Mouse (Mus musculus) midbrain, embryonic 13.5 days (tissue): Measurements from ENCODE around the gene Mesp2. TPM values are rescaled to one million over a fixed set of nuclear protein-coding genes. Genes with fewer than 3 reads are reported as not detected.
A peak's percentile ranks its signal among the peaks of the same experiment; 100 is the strongest.
"Not testable (repeated sequence)": the region's sequence is repeated elsewhere in the genome, so short reads cannot be mapped to it uniquely, and the experiment has no call there.

ENCODE experiments used
- ATAC-seq: fragments of 200-750 bp; cut with Nextera tagmentation; 2 replicates; pipeline ENCODE4 v1.8.0; 2017; ENCODE audit warnings: mild to moderate bottlenecking, moderate TSS enrichment, moderate library complexity
- H3K27ac ChIP-seq: fragments of 300-500 bp; sonication (generic); 2 replicates; pipeline ENCODE4 v1.5.1; 2015; ENCODE audit warnings: inconsistent platforms, mild to moderate bottlenecking, moderate library complexity
- H3K27me3 ChIP-seq: fragments of 300-500 bp; sonication (generic); 2 replicates; pipeline ENCODE4 v1.6.1; 2015; ENCODE audit warnings: mild to moderate bottlenecking, inconsistent platforms
- H3K36me3 ChIP-seq: fragments of 300-500 bp; sonication (generic); 2 replicates; pipeline ENCODE4 v1.6.1; 2015; ENCODE audit warnings: mild to moderate bottlenecking, inconsistent platforms
- H3K4me1 ChIP-seq: fragments of 300-500 bp; sonication (generic); replicated peaks from 2 replicates; pipeline ENCODE4 v1.6.1; 2015; ENCODE audit warnings: inconsistent platforms
- H3K4me2 ChIP-seq: fragments of 300-500 bp; sonication (generic); replicated peaks from 2 replicates; pipeline ENCODE4 v1.6.1; 2015; ENCODE audit warnings: moderate library complexity, mild to moderate bottlenecking, inconsistent platforms
- H3K4me3 ChIP-seq: fragments of 300-500 bp; sonication (generic); replicated peaks from 2 replicates; pipeline ENCODE4 v1.5.1; 2015; ENCODE audit warnings: mild to moderate bottlenecking, inconsistent platforms
- H3K9ac ChIP-seq: fragments of 300-500 bp; sonication (generic); replicated peaks from 2 replicates; pipeline ENCODE4 v1.6.1; 2015; ENCODE audit warnings: mild to moderate bottlenecking, inconsistent platforms
- H3K9me3 ChIP-seq: fragments of 300-500 bp; sonication (generic); 2 replicates; pipeline ENCODE4 v1.6.1; 2016; ENCODE audit warnings: mild to moderate bottlenecking, inconsistent platforms
- WGBS: fragments of 180-500 bp; shearing (Covaris S2); methylation state at CpG from one replicate; pipeline ENCODE4 v1.1.7; 2015; 5-methylcytosine and 5-hydroxymethylcytosine counted together
- polyA plus RNA-seq: library from polyadenylated mRNA; unstranded; fragments of >200 nt; fragmentation: Nextera tagmentation; extraction: Ambion mirVana; gene quantifications from 2 replicates; pipeline ENCODE4 v1.2.1, GENCODE M21; 2015

Mesp2 gene
- polyA plus RNA-seq, 1 experiment from 2014 or later: 0.65 TPM

GRCm38 (mm10) chr7:79789812-79790211 is 20.7 kb upstream of the Mesp2 start:
- not testable (repeated sequence) for H3K9me3 ChIP-seq, H3K9ac ChIP-seq, H3K4me3 ChIP-seq, H3K4me2 ChIP-seq, H3K36me3 ChIP-seq, H3K27ac ChIP-seq, ATAC-seq
- 26% methylated on average over 2 of the region's 2 CpGs for WGBS
- Histone ChIP-seq H3K27me3 (peaks cover 49% of the 10 kb centered on the region), H3K4me1 (peaks cover 18% of the 10 kb centered on the region)

- Histone ChIP-seq H3K27me3 (peaks cover 54% of the 10 kb centered on the region), H3K4me1 (peaks cover 27% of the 10 kb centered on the region), H3K4me3 (peak overlapping the region; percentile 48), H3K9ac (peak overlapping the region; percentile 57), H3K9me3 (no peaks in the 10 kb centered on the region), H3K4me2 (peak overlapping the region; percentile 62), H3K27ac (no peak overlapping the region), H3K36me3 (no peaks in the 10 kb centered on the region)
- WGBS: 1% methylated on average over 80 of the region's 80 CpGs
- ATAC-seq: peak; percentile 78
Measured at GRCm38 (mm10) chr7:79792635-79793421, 17.7 kb upstream of the Mesp2 start.

GRCm38 (mm10) chr7:79793688-79794087 is 16.8 kb upstream of the Mesp2 start, which contains the start of gene Mesp1:
Gene Mesp1 (minus strand): TSS chr7:79793788.
- H3K9ac ChIP-seq: peak within 1 kb of the TSS; percentile 57
- H3K4me3 ChIP-seq: peak within 1 kb of the TSS; percentile 48
- H3K9me3 ChIP-seq: no peaks in the 10 kb centered on the region
- H3K4me2 ChIP-seq: peak within 1 kb of the TSS; percentile 62
- WGBS: 78% methylated on average over 6 of the region's 6 CpGs
- H3K4me1 ChIP-seq: peaks cover 30% of the 10 kb centered on the region
- ATAC-seq: no peak
- no peak within 1 kb of the TSS for H3K27ac ChIP-seq
- peaks cover 54% of the 10 kb centered on the region for H3K27me3 ChIP-seq
- H3K36me3 ChIP-seq: no peaks in the 10 kb centered on the region

GRCm38 (mm10) chr7:79798606-79799005 is 11.9 kb upstream of the Mesp2 start:
- H3K9ac ChIP-seq: no peak overlapping the region
- no peak for ATAC-seq
- 20% methylated on average over 5 of the region's 5 CpGs for WGBS

GRCm38 (mm10) chr7:79799048-79799447 is 11.5 kb upstream of the Mesp2 start:
- no peak overlapping the region for H3K4me3 ChIP-seq
- peak; percentile 29; the same call in 1 of the 2 replicates for ATAC-seq
- no peak overlapping the region for H3K27ac ChIP-seq
- H3K9me3 ChIP-seq: no peaks in the 10 kb centered on the region
- 4% methylated on average over 8 of the region's 8 CpGs for WGBS
- peaks cover 19% of the 10 kb centered on the region for H3K27me3 ChIP-seq
- no peak overlapping the region for H3K4me2 ChIP-seq
- peaks cover 12% of the 10 kb centered on the region; the same call in 1 of the 2 replicates for H3K4me1 ChIP-seq
- no peak overlapping the region for H3K9ac ChIP-seq
- H3K36me3 ChIP-seq: no peaks in the 10 kb centered on the region

More at GRCm38 (mm10) chr7:79798606-79799005, 11.9 kb upstream of the Mesp2 start:
- Histone ChIP-seq H3K4me2 (no peak overlapping the region), H3K4me1 (peaks cover 12% of the 10 kb centered on the region; the same call in 1 of the 2 replicates), H3K9me3 (no peaks in the 10 kb centered on the region), H3K27me3 (peaks cover 24% of the 10 kb centered on the region), H3K4me3 (no peak overlapping the region), H3K27ac (no peak overlapping the region), H3K36me3 (no peaks in the 10 kb centered on the region)

GRCm38 (mm10) chr7:79799506-79799905 is 11.0 kb upstream of the Mesp2 start:
- no peak overlapping the region for H3K4me2 ChIP-seq
- no peaks in the 10 kb centered on the region for H3K36me3 ChIP-seq
- H3K9me3 ChIP-seq: no peaks in the 10 kb centered on the region
- H3K9ac ChIP-seq: no peak overlapping the region
- no peak for ATAC-seq
- H3K4me1 ChIP-seq: peaks cover 12% of the 10 kb centered on the region; the same call in 1 of the 2 replicates
- H3K27me3 ChIP-seq: peaks cover 15% of the 10 kb centered on the region
- no peak overlapping the region for H3K4me3 ChIP-seq
- WGBS: 74% methylated on average over 6 of the region's 6 CpGs
- no peak overlapping the region for H3K27ac ChIP-seq

- 87% methylated on average over 4 of the region's 4 CpGs for WGBS
- Histone ChIP-seq H3K9ac (no peak overlapping the region), H3K36me3 (no peaks in the 10 kb centered on the region), H3K9me3 (no peaks in the 10 kb centered on the region), H3K4me2 (no peak overlapping the region), H3K27ac (no peak overlapping the region), H3K4me3 (no peak overlapping the region), H3K27me3 (peaks cover 7% of the 10 kb centered on the region), H3K4me1 (peaks cover 12% of the 10 kb centered on the region; the same call in 1 of the 2 replicates)
- no peak for ATAC-seq
Measured at GRCm38 (mm10) chr7:79800336-79800735, 10.2 kb upstream of the Mesp2 start.

GRCm38 (mm10) chr7:79801391-79801790 is 9.1 kb upstream of the Mesp2 start:
- Histone ChIP-seq H3K9ac (no peak overlapping the region), H3K4me1 (peaks cover 12% of the 10 kb centered on the region; the same call in 1 of the 2 replicates), H3K27ac (no peak overlapping the region), H3K4me3 (no peak overlapping the region), H3K4me2 (no peak overlapping the region), H3K27me3 (no peaks in the 10 kb centered on the region), H3K9me3 (no peaks in the 10 kb centered on the region), H3K36me3 (no peaks in the 10 kb centered on the region)
- 75% methylated on average over 11 of the region's 11 CpGs for whole genome bisulfite sequencing
- ATAC-seq: no peak

- Histone ChIP-seq H3K4me1 (peaks cover 10% of the 10 kb centered on the region; the same call in 1 of the 2 replicates), H3K9me3 (no peaks in the 10 kb centered on the region), H3K4me3 (no peak overlapping the region), H3K27me3 (no peaks in the 10 kb centered on the region), H3K9ac (no peak overlapping the region), H3K27ac (no peak overlapping the region), H3K36me3 (no peaks in the 10 kb centered on the region), H3K4me2 (no peak overlapping the region)
- ATAC-seq: no peak
- WGBS: 78% methylated on average over 5 of the region's 5 CpGs
Measured at GRCm38 (mm10) chr7:79802037-79802436, 8.5 kb upstream of the Mesp2 start.

GRCm38 (mm10) chr7:79803887-79804286 is 6.6 kb upstream of the Mesp2 start:
- H3K36me3 ChIP-seq: no peaks in the 10 kb centered on the region
- no peak overlapping the region for H3K9ac ChIP-seq
- H3K27ac ChIP-seq: no peak overlapping the region
- no peaks in the 10 kb centered on the region for H3K4me1 ChIP-seq
- H3K4me2 ChIP-seq: no peak overlapping the region
- WGBS: 71% methylated on average over 2 of the region's 2 CpGs
- H3K27me3 ChIP-seq: no peaks in the 10 kb centered on the region
- no peaks in the 10 kb centered on the region for H3K9me3 ChIP-seq
- ATAC-seq: no peak
- H3K4me3 ChIP-seq: no peak overlapping the region

- H3K36me3 ChIP-seq: no peaks in the 10 kb centered on the region
- no peaks in the 10 kb centered on the region for H3K9me3 ChIP-seq
- no peak overlapping the region for H3K4me2 ChIP-seq
- H3K4me3 ChIP-seq: no peak overlapping the region
- H3K4me1 ChIP-seq: no peaks in the 10 kb centered on the region
- 88% methylated on average over 7 of the region's 7 CpGs for WGBS
- ATAC-seq: no peak
- H3K9ac ChIP-seq: no peak overlapping the region
- peaks cover 29% of the 10 kb centered on the region for H3K27me3 ChIP-seq
- H3K27ac ChIP-seq: no peak overlapping the region
Measured at GRCm38 (mm10) chr7:79808561-79808960, 2.0 kb upstream of the Mesp2 start.

- peaks cover 29% of the 10 kb centered on the region for H3K27me3 ChIP-seq
- no peak overlapping the region for H3K4me2 ChIP-seq
- no peak for ATAC-seq
- no peaks in the 10 kb centered on the region for H3K9me3 ChIP-seq
- no peaks in the 10 kb centered on the region for H3K36me3 ChIP-seq
- no peak overlapping the region for H3K27ac ChIP-seq
- WGBS: 97% methylated on average over 1 of the region's 1 CpGs
- H3K9ac ChIP-seq: no peak overlapping the region
- H3K4me3 ChIP-seq: no peak overlapping the region
- H3K4me1 ChIP-seq: peaks cover 4% of the 10 kb centered on the region; the same call in 1 of the 2 replicates
Measured at GRCm38 (mm10) chr7:79813409-79813808, 2.9 kb downstream of the Mesp2 start.
